Mouse (Mus musculus) heart, adult 10 weeks (tissue): ENCODE results near the gene Acsl5. TPM values are rescaled to one million over a fixed set of nuclear protein-coding genes. Genes with fewer than 3 reads are reported as not detected.

Experiments used
- polyA plus RNA-seq: library from polyadenylated mRNA; stranded (reverse); fragments of 350-450 nt; fragmentation: Illumina TruSeq; extraction: RNeasy Lipid Tissue Mini Kit (QIAGEN cat#74804); gene quantifications from one replicate; pipeline ENCODE4 v1.2.3, GENCODE M21; 2014; ENCODE audit warnings: low read depth, low replicate concordance

Gene Acsl5
- 11.0 TPM for polyA plus RNA-seq

GRCm38 (mm10) chr19:55251383-55252124 lies at the start of gene Acsl5:
Gene Acsl5, plus strand, starts transcription at chr19:55251938.

GRCm38 (mm10) chr19:55241186-55241645 lies 10.5 kb upstream of the Acsl5 start, which contains the start of gene Gucy2g:
Gene Gucy2g, minus strand, starts transcription at chr19:55241236.

GRCm38 (mm10) chr19:55315452-55316108 lies 63.8 kb downstream of the Acsl5 start, which contains the start of gene Zdhhc6:
Gene Zdhhc6, minus strand, starts transcription at chr19:55316032.

GRCm38 (mm10) chr19:55316109-55316714 lies 64.5 kb downstream of the Acsl5 start, which contains the start of gene Vti1a:
Gene Vti1a, plus strand, starts transcription at chr19:55316295.

Other genes with a start within 250 kb of the Acsl5 start
- gene Gpam, start 124.7 kb upstream of the Acsl5 start, polyA plus RNA-seq, result 93.8 TPM
- gene Tectb, start 71.2 kb upstream of the Acsl5 start, polyA plus RNA-seq, result 0.31 TPM
- 0.13 TPM for gene Gucy2g, start 10.7 kb upstream of the Acsl5 start, polyA plus RNA-seq
- gene Zdhhc6, start 64.1 kb downstream of the Acsl5 start, polyA plus RNA-seq, result 30.9 TPM
- gene Vti1a, start 64.4 kb downstream of the Acsl5 start, polyA plus RNA-seq, result 11.9 TPM